Comparison of ENCODE assay signal across 8 mouse cellular contexts in genomic region chr17:31841842-31842611, GRCm38 (mm10). TPM values are rescaled to one million over a fixed set of nuclear protein-coding genes. Genes with fewer than 3 reads are reported as not detected.
DNase-seq lines count a peak whose midpoint lies in the region; ATAC-seq and TF ChIP-seq lines count a peak whose summit lies in the region.

No protein-coding gene starts in this region.

- 58% methylated on average over 18 of the region's 18 CpGs for WGBS in kidney, embryonic 15.5 days
- 78% methylated on average over 18 of the region's 18 CpGs for WGBS in forebrain, postnatal 0 days

- no peak for ATAC-seq in kidney, embryonic 15.5 days (replicated peaks; ENCODE audit: low FRiP score)
- peak; percentile 26; the same call in 1 of the 2 replicates for ATAC-seq in megakaryocyte, adult 5-6 weeks (ENCODE audit: poor library complexity, severe bottlenecking)
- ATAC-seq in forebrain, postnatal 0 days: no peak

- DNase-seq in kidney, adult 8-10 months: no peak
- DNase-seq in ZHBTc4 (ENCODE audit: low read depth, low spot score): peak; percentile 54
- peak; percentile 49 to 58 for DNase-seq in heart, postnatal 10 days
- no peak for DNase-seq in right cerebral cortex, postnatal 4 days
- no peak for DNase-seq in forebrain, postnatal 0 days
- no peak for DNase-seq in left cerebral cortex, postnatal 25 days (ENCODE audit: low spot score in 2 of 2)

- TF ChIP-seq CTCF in forebrain, postnatal 0 days (IDR thresholded peaks at IDR 0.05; ENCODE audit: low read depth): no peak

- no peaks in the 10 kb centered on the region for H3K27me3 ChIP-seq in kidney, embryonic 15.5 days
- H3K27me3 ChIP-seq in forebrain, postnatal 0 days (ENCODE audit: insufficient read depth, low read length): no peaks in the 10 kb centered on the region

- no peaks in the 10 kb centered on the region for H3K9me3 ChIP-seq in kidney, embryonic 15.5 days (replicated peaks)
- H3K9me3 ChIP-seq in forebrain, postnatal 0 days (ENCODE audit: low read length): no peaks in the 10 kb centered on the region

- no peak overlapping the region for H3K9ac ChIP-seq in kidney, embryonic 15.5 days
- H3K9ac ChIP-seq in forebrain, postnatal 0 days: no peak overlapping the region

- H3K36me3 ChIP-seq in kidney, embryonic 15.5 days: peaks cover 35% of the 10 kb centered on the region
- peaks cover 40% of the 10 kb centered on the region for H3K36me3 ChIP-seq in forebrain, postnatal 0 days (ENCODE audit: insufficient read depth)

- intact Hi-C loops in heart, postnatal 10 days (cut with DNase I): no loop called here
- intact Hi-C loops in left cerebral cortex, postnatal 25 days (cut with DNase I): no loop called here

- H3K4me1 ChIP-seq in kidney, embryonic 15.5 days: peaks cover 11% of the 10 kb centered on the region
- H3K4me1 ChIP-seq in forebrain, postnatal 0 days (ENCODE audit: insufficient read depth): no peaks in the 10 kb centered on the region

- peak overlapping the region; percentile 1; the same call in 1 of the 2 replicates for H3K27ac ChIP-seq in kidney, embryonic 15.5 days
- H3K27ac ChIP-seq in forebrain, postnatal 0 days (ENCODE audit: low read depth, low read length): no peak overlapping the region

- no peak overlapping the region for H3K4me2 ChIP-seq in kidney, embryonic 15.5 days
- no peak overlapping the region for H3K4me2 ChIP-seq in forebrain, postnatal 0 days (ENCODE audit: low read depth)

- no peak overlapping the region for H3K4me3 ChIP-seq in kidney, embryonic 15.5 days (replicated peaks)
- H3K4me3 ChIP-seq in forebrain, postnatal 0 days (ENCODE audit: low read depth, low read length): no peak overlapping the region

RNA-seq across cellular contexts. Expression of gene Sik1, which starts 13.6 kb away (rescaled TPM):
- 17.5 and 18.5 TPM in 2 replicates for polyA plus RNA-seq in kidney, embryonic 15.5 days (2015; fragmentation: Nextera tagmentation; extraction: Ambion mirVana)
- total RNA-seq in heart, postnatal 10 days (2021): 10 to 100 TPM; 33.6 to 45.9 TPM
- total RNA-seq in megakaryocyte, adult 5-6 weeks (2015): 29.9 and 37.6 TPM in 2 replicates
- 30.6 and 31.2 TPM in 2 replicates for total RNA-seq in megakaryocyte, adult 5-6 weeks (2017)
- 34.6 and 42.2 TPM in 2 replicates for total RNA-seq in forebrain, postnatal 0 days (2014; rRNA removed)
- 18.6 and 19.4 TPM in 2 replicates for polyA plus RNA-seq in forebrain, postnatal 0 days (2015; fragmentation: Nextera tagmentation; extraction: Ambion mirVana)
- total RNA-seq in left cerebral cortex, postnatal 25 days (2021): 10 to 100 TPM; 20.2 to 20.9 TPM

Comparison
In these comparisons a context has a peak if more than half of its experiments do, and no peak if none do; other contexts are left out.
1. DNase-seq: peak in ZHBTc4 (single experiment) and heart, postnatal 10 days (2 of 2); none in kidney, adult 8-10 months (0 of 2), right cerebral cortex, postnatal 4 days (single experiment), forebrain, postnatal 0 days (single experiment) and left cerebral cortex, postnatal 25 days (0 of 2).